Mouse (Mus musculus) myocyte (in vitro differentiated cells): ENCODE data around the gene 5031439G07Rik.

Experiments
- CEBPB ChIP-seq: IDR thresholded peaks from 2 replicates; pipeline ENCODE4 v1.6.1; 2011; ENCODE audit warnings: mild to moderate bottlenecking, moderate library complexity; ENCODE audit not compliant: poor library complexity, insufficient read depth, severe bottlenecking
- E2F4 ChIP-seq: IDR thresholded peaks from one replicate; pipeline ENCODE4 v1.6.1; 2011; ENCODE audit warnings: mild to moderate bottlenecking, control low read depth, moderate library complexity; ENCODE audit not compliant: insufficient read depth
- MYOG ChIP-seq, 3 experiments: IDR thresholded peaks; one replicate each; pipeline ENCODE4 v1.6.1; 2011; ENCODE audit warnings: control low read depth in 2 of 3, low read depth in 2 of 3, mild to moderate bottlenecking in 2 of 3; ENCODE audit not compliant: insufficient read length in 2 of 3, control insufficient read depth in 1 of 3, insufficient read depth in 1 of 3
- POLR2A ChIP-seq: IDR thresholded peaks from one replicate; pipeline ENCODE4 v1.6.1; 2011; ENCODE audit warnings: low read depth, mild to moderate bottlenecking, control low read depth, moderate library complexity; ENCODE audit not compliant: insufficient read length
- POLR2AphosphoS2 ChIP-seq: IDR thresholded peaks from one replicate; pipeline ENCODE4 v1.6.1; 2011; ENCODE audit warnings: low read depth, control low read depth; ENCODE audit not compliant: insufficient read length
- TCF12 ChIP-seq: IDR thresholded peaks from one replicate; pipeline ENCODE4 v1.6.1; 2011; ENCODE audit warnings: mild to moderate bottlenecking, control low read depth; ENCODE audit not compliant: poor library complexity, insufficient read depth, severe bottlenecking
- USF1 ChIP-seq: IDR thresholded peaks from one replicate; pipeline ENCODE4 v1.6.1; 2011; ENCODE audit warnings: low read depth, mild to moderate bottlenecking, control low read depth, moderate library complexity

- TF ChIP-seq MYOG (IDR thresholded peaks at IDR 0.05; ENCODE audit: control insufficient read depth in 1 of 3, insufficient read depth in 1 of 3, insufficient read length in 2 of 3, low read depth in 2 of 3), result no peak
- no peak for TF ChIP-seq POLR2A
- TF ChIP-seq E2F4, result no peak
- no peak for TF ChIP-seq USF1
- no peak for TF ChIP-seq POLR2AphosphoS2
- no peak for TF ChIP-seq TCF12
- no peak for TF ChIP-seq CEBPB
These were observed 39.4 kb downstream of the 5031439G07Rik start for GRCm38 (mm10) chr15:84948990-84949389.
